Mouse (Mus musculus): Measurements from ENCODE around the gene Rph3al. TPM values are rescaled to one million over a fixed set of nuclear protein-coding genes. Genes with fewer than 3 reads are reported as not detected.

Gene Rph3al
- total and polyA plus RNA-seq, 2 experiments from 2014 or later = 2.5 to 3.1 TPM

DNA sequence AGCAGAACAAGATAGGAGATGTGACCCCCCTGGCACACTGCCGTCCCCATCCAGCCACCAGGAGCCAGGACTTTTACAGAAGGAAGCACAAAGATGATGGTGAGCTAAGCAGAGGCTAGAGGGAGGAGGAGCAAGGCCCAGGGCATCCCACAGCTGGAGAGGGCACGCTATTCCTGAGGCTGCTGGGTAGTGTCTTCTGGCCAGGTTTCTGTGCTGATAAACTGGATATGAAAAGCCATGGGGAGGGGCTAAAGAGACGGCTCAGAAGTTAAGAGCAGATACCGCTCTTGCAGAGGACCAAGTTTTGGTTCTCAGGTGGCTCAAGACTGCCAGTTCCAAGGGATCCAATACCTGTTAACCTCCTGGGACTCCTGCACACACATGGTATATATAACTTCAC lies 76.6 kb downstream of the Rph3al start:
- H3K4me1 ChIP-seq (ENCODE audit: insufficient read depth, low read length) = peaks cover 33% of the 10 kb centered on the region; the same call in 1 of the 2 replicates

DNA sequence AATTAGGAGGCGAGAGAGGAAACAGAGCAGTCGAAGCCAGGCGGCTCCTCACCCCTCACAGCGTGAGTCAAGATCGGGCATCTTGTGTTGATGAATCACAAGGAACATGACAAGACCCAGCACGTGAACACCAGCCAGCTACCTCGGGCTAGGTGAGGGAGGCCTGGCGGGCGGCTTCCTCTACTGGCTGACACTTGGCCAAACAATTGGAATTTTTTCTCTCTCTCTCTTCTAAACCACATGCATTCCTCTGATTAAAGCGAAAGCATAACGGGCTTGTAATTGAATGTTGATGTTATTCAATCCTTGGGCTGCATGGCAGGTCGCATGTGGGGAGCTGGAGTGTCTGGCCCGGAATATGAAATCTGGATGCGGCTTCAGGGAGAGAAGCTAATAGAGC lies 77.0 kb downstream of the Rph3al start:
- no peak overlapping the region for H3K4me2 ChIP-seq (ENCODE audit: low read depth, low read length)
- no peak overlapping the region for H3K4me3 ChIP-seq (ENCODE audit: low read length)
- H3K27ac ChIP-seq = no peak overlapping the region
- no peaks in the 10 kb centered on the region for H3K9me3 ChIP-seq (ENCODE audit: low read length)
- DNase-seq (ENCODE audit: low spot score) (no peak), ATAC-seq (no peak)
- peaks cover 33% of the 10 kb centered on the region; the same call in 1 of the 2 replicates for H3K4me1 ChIP-seq (ENCODE audit: insufficient read depth, low read length)
- TF ChIP-seq CTCF (IDR thresholded peaks at IDR 0.05; ENCODE audit: low read depth) = no peak
- no peaks in the 10 kb centered on the region for H3K27me3 ChIP-seq (ENCODE audit: insufficient read depth, low read length)
- H3K9ac ChIP-seq (replicated peaks; ENCODE audit: low read length) = no peak overlapping the region
- H3K36me3 ChIP-seq (ENCODE audit: insufficient read depth, low read length) = no peaks in the 10 kb centered on the region
- 29% methylated on average over 14 of the region's 14 CpGs for WGBS

More for the DNA sequence above, 76.6 kb downstream of the Rph3al start:
- WGBS = 47% methylated on average over 4 of the region's 4 CpGs
- H3K36me3 ChIP-seq (ENCODE audit: insufficient read depth, low read length) = no peaks in the 10 kb centered on the region
- no peak for DNase-seq (ENCODE audit: low spot score)
- TF ChIP-seq CTCF (IDR thresholded peaks at IDR 0.05; ENCODE audit: low read depth) = no peak
- H3K27ac ChIP-seq = no peak overlapping the region
- H3K4me2 ChIP-seq (ENCODE audit: low read depth, low read length) = no peak overlapping the region
- H3K9me3 ChIP-seq (ENCODE audit: low read length) = no peaks in the 10 kb centered on the region
- no peak overlapping the region for H3K4me3 ChIP-seq (ENCODE audit: low read length)
- no peak overlapping the region for H3K9ac ChIP-seq (replicated peaks; ENCODE audit: low read length)
- H3K27me3 ChIP-seq (ENCODE audit: insufficient read depth, low read length) = no peaks in the 10 kb centered on the region
- ATAC-seq = no peak

DNA sequence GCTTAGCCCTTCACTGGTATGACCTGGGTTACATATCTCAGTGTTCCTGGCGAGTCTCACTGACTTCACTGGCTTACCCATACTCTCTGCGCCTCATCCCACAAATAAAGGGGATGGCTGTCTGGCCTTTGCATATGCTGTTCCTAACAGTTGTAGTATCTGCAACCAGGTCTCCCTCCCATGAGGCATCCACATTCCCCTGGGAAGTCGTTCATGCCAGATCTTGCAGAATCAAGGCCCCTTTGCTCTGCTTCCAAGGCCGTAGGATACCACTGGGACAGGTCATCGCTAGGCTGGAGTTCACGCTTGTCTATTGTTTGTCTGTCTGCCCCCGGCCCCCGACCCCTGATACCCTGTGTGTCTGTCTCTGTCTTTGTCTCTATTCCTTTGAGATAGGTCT lies 78.8 kb downstream of the Rph3al start:
- no peak for TF ChIP-seq CTCF (IDR thresholded peaks at IDR 0.05; ENCODE audit: low read depth)
- no peaks in the 10 kb centered on the region for H3K9me3 ChIP-seq (ENCODE audit: low read length)
- no peaks in the 10 kb centered on the region for H3K27me3 ChIP-seq (ENCODE audit: insufficient read depth, low read length)
- DNase-seq (ENCODE audit: low spot score) = no peak
- H3K27ac ChIP-seq = no peak overlapping the region
- no peak overlapping the region for H3K9ac ChIP-seq (replicated peaks; ENCODE audit: low read length)
- H3K36me3 ChIP-seq (ENCODE audit: insufficient read depth, low read length) = no peaks in the 10 kb centered on the region
- ATAC-seq = no peak
- no peak overlapping the region for H3K4me2 ChIP-seq (ENCODE audit: low read depth, low read length)
- H3K4me1 ChIP-seq (ENCODE audit: insufficient read depth, low read length) = peaks cover 17% of the 10 kb centered on the region; the same call in 1 of the 2 replicates
- 54% methylated on average over 8 of the region's 8 CpGs for WGBS
- H3K4me3 ChIP-seq (ENCODE audit: low read length) = no peak overlapping the region

DNA sequence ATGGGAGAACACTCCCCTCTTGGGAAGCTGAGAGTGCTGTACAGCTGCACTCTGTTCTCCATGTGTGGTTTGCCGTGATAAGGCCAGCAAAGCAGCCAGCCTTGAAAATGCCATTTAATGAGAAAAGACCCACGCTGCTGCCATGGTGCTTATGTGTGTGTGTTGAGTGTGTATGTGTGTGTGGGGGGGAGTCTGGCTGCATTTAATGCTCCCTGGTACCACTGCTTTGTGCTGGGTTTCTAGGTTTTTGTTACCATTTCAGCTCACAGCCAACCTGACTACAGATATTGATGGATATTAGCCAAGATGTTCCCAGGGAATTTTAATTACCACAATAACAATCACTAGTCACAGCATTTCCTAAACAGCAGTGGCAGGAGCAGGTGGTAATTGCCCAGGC lies 79.3 kb downstream of the Rph3al start:
- Histone ChIP-seq H3K27me3 (ENCODE audit: insufficient read depth, low read length) (no peaks in the 10 kb centered on the region), H3K27ac (no peak overlapping the region), H3K9me3 (ENCODE audit: low read length) (no peaks in the 10 kb centered on the region), H3K36me3 (ENCODE audit: insufficient read depth, low read length) (no peaks in the 10 kb centered on the region), H3K4me3 (ENCODE audit: low read length) (no peak overlapping the region), H3K4me2 (ENCODE audit: low read depth, low read length) (no peak overlapping the region), H3K9ac (replicated peaks; ENCODE audit: low read length) (no peak overlapping the region), H3K4me1 (ENCODE audit: insufficient read depth, low read length) (peaks cover 15% of the 10 kb centered on the region; the same call in 1 of the 2 replicates)
- WGBS = 15% methylated on average over 2 of the region's 2 CpGs
- no peak for DNase-seq (ENCODE audit: low spot score)
- peak; percentile 46; the same call in 1 of the 2 replicates for ATAC-seq
- TF ChIP-seq CTCF (IDR thresholded peaks at IDR 0.05; ENCODE audit: low read depth) = no peak

DNA sequence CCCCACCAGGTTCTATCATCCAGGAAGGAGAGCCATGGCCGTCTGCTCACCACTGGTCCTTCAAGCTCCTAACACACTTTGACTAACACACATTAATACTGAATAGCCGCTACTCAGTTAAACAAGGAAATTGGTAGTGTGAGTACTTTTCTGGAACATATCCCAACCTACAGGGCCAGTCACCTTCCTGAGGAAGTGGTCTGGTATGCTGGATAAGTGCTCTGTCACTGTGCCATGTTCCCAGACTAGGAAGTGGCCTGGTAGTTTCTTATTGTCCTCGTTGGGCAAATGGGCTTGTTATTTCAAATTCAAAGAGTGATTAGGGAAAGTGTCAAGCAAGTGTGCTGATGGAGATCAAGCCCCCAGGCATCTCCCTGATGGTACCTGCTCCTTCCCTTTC lies 80.4 kb downstream of the Rph3al start:
- no peak for ATAC-seq
- H3K27ac ChIP-seq = no peak overlapping the region
- H3K4me2 ChIP-seq (ENCODE audit: low read depth, low read length) = no peak overlapping the region
- no peaks in the 10 kb centered on the region for H3K9me3 ChIP-seq (ENCODE audit: low read length)
- 76% methylated on average over 3 of the region's 3 CpGs for WGBS
- no peaks in the 10 kb centered on the region for H3K27me3 ChIP-seq (ENCODE audit: insufficient read depth, low read length)
- peaks cover 15% of the 10 kb centered on the region; the same call in 1 of the 2 replicates for H3K4me1 ChIP-seq (ENCODE audit: insufficient read depth, low read length)
- no peak for TF ChIP-seq CTCF (IDR thresholded peaks at IDR 0.05; ENCODE audit: low read depth)
- H3K36me3 ChIP-seq (ENCODE audit: insufficient read depth, low read length) = no peaks in the 10 kb centered on the region
- H3K9ac ChIP-seq (replicated peaks; ENCODE audit: low read length) = no peak overlapping the region
- DNase-seq (ENCODE audit: low spot score) = no peak
- no peak overlapping the region for H3K4me3 ChIP-seq (ENCODE audit: low read length)

DNA sequence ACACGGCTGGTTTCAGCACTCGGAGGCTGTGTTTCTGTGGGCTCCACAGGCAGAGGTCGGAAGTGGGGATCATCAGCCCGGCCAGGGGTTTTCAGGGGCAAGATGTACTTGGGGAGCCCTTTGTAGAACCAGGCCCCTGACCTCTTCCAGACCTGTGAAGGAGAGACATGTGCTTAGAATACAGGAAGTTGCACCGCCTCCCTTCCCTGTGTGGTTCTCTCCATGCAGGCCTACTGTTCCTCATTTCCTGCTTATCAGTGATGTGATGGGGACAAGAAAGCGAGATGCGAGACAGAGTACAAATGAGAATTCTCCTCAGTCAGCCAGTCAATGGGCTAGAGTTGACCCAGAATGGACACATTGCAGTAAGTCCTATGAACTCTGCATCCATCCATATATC lies 83.9 kb downstream of the Rph3al start:
- 83% methylated on average over 7 of the region's 7 CpGs for WGBS
- TF ChIP-seq CTCF (IDR thresholded peaks at IDR 0.05; ENCODE audit: low read depth) = no peak
- no peak overlapping the region for H3K27ac ChIP-seq
- no peak overlapping the region for H3K4me3 ChIP-seq (ENCODE audit: low read length)
- no peaks in the 10 kb centered on the region for H3K36me3 ChIP-seq (ENCODE audit: insufficient read depth, low read length)
- no peak for ATAC-seq
- H3K27me3 ChIP-seq (ENCODE audit: insufficient read depth, low read length) = no peaks in the 10 kb centered on the region
- DNase-seq (ENCODE audit: low spot score) = no peak
- H3K4me1 ChIP-seq (ENCODE audit: insufficient read depth, low read length) = peaks cover 5% of the 10 kb centered on the region; the same call in 1 of the 2 replicates
- H3K9me3 ChIP-seq (ENCODE audit: low read length) = no peaks in the 10 kb centered on the region
- H3K4me2 ChIP-seq (ENCODE audit: low read depth, low read length) = no peak overlapping the region
- no peak overlapping the region for H3K9ac ChIP-seq (replicated peaks; ENCODE audit: low read length)

DNA sequence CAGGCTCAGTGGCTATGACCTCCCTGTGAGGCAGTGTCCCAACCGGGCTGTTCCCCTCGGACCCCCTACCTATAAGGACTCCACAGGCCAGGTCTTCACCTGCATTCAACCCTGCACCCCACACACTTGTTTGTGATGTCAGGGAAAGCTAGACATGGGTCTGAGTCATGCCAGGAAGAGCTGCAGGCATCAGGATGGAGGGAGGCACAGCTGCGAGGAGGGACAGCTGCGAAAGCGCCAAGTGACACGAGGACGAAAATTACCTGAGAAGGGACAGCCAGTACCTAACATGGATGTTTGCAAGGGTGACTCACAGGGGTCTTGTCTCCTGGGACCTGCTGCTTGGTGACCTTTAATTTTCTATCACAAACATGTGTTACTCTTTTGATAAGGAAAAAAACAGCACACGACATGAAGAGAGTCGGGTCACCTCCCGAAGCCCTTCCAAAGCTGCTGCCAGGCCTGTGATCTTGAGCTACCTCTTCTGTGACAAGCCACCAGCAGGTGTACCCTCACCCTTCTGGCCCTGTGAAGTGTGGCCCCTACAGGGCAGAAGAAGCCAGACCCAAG lies 85.1 kb downstream of the Rph3al start:
- Histone ChIP-seq H3K4me3 (ENCODE audit: low read length) (no peak overlapping the region), H3K9me3 (ENCODE audit: low read length) (no peaks in the 10 kb centered on the region), H3K9ac (replicated peaks; ENCODE audit: low read length) (no peak overlapping the region), H3K36me3 (ENCODE audit: insufficient read depth, low read length) (no peaks in the 10 kb centered on the region), H3K4me1 (ENCODE audit: insufficient read depth, low read length) (no peaks in the 10 kb centered on the region), H3K27ac (no peak overlapping the region), H3K4me2 (ENCODE audit: low read depth, low read length) (no peak overlapping the region), H3K27me3 (ENCODE audit: insufficient read depth, low read length) (no peaks in the 10 kb centered on the region)
- DNase-seq (ENCODE audit: low spot score) (no peak), ATAC-seq (peak; percentile 8; the same call in 1 of the 2 replicates)
- 82% methylated on average over 10 of the region's 10 CpGs for WGBS
- no peak for TF ChIP-seq CTCF (IDR thresholded peaks at IDR 0.05; ENCODE audit: low read depth)

All from hindbrain, postnatal 0 days (tissue).